ENCODE assay signal across 8 mouse cellular contexts in genomic region chr5:93270095-93270494, GRCm38 (mm10). TPM values are rescaled to one million over a fixed set of nuclear protein-coding genes. Genes with fewer than 3 reads are reported as not detected.
DNase-seq lines count a peak whose midpoint lies in the region; ATAC-seq and TF ChIP-seq lines count a peak whose summit lies in the region.
"Had no signal": no experiment of that assay in that cellular context is flagged by ENCODE, and none has a peak within 500 bp of the region (broad histone marks: within the 10 kb centered on the region; RNA-seq: fewer than 3 reads in every experiment).

No protein-coding gene starts in this region.

- H3K4me1 ChIP-seq in kidney, embryonic 15.5 days, result peaks cover 28% of the 10 kb centered on the region
- peaks cover 23% of the 10 kb centered on the region for H3K4me1 ChIP-seq in embryonic facial prominence, embryonic 14.5 days (ENCODE audit: control insufficient read depth, insufficient read depth, low read length)
- peaks cover 27% of the 10 kb centered on the region for H3K4me1 ChIP-seq in hindbrain, embryonic 13.5 days (replicated peaks)
- peaks cover 3% of the 10 kb centered on the region; the same call in 1 of the 2 replicates for H3K4me1 ChIP-seq in midbrain, postnatal 0 days (ENCODE audit: insufficient read depth, low read length)

- peaks cover 54% of the 10 kb centered on the region for H3K36me3 ChIP-seq in kidney, embryonic 15.5 days
- peaks cover 57% of the 10 kb centered on the region for H3K36me3 ChIP-seq in embryonic facial prominence, embryonic 14.5 days (ENCODE audit: control insufficient read depth, insufficient read depth, low read length)
- H3K36me3 ChIP-seq in hindbrain, embryonic 13.5 days, result peaks cover 46% of the 10 kb centered on the region
- H3K36me3 ChIP-seq in midbrain, postnatal 0 days (ENCODE audit: insufficient read depth, low read length), result peaks cover 31% of the 10 kb centered on the region

- ATAC-seq in kidney, embryonic 15.5 days (replicated peaks; ENCODE audit: low FRiP score), result no peak
- ATAC-seq in embryonic facial prominence, embryonic 14.5 days (ENCODE audit: low read depth), result no peak
- no peak for ATAC-seq in hindbrain, embryonic 13.5 days (ENCODE audit: low FRiP score)
- no peak for ATAC-seq in midbrain, postnatal 0 days (ENCODE audit: low FRiP score)
- ATAC-seq: Patski had no signal

- intact Hi-C loops in gastrocnemius, postnatal 36 days (cut with DNase I), result no loop called here

- H3K27me3 ChIP-seq in kidney, embryonic 15.5 days, result no peaks in the 10 kb centered on the region
- no peaks in the 10 kb centered on the region for H3K27me3 ChIP-seq in embryonic facial prominence, embryonic 14.5 days (replicated peaks; ENCODE audit: control insufficient read depth, insufficient read depth, low read length)
- no peaks in the 10 kb centered on the region for H3K27me3 ChIP-seq in hindbrain, embryonic 13.5 days
- H3K27me3 ChIP-seq in midbrain, postnatal 0 days (ENCODE audit: insufficient read depth, low read length), result no peaks in the 10 kb centered on the region
- H3K27me3 ChIP-seq: Patski had no signal

- H3K4me2 ChIP-seq in kidney, embryonic 15.5 days, result peak overlapping the region; percentile 61
- H3K4me2 ChIP-seq in embryonic facial prominence, embryonic 14.5 days (ENCODE audit: low read depth, low read length), result peak overlapping the region; percentile 59; the same call in 1 of the 2 replicates
- H3K4me2 ChIP-seq in hindbrain, embryonic 13.5 days, result peak overlapping the region; percentile 68
- H3K4me2 ChIP-seq in midbrain, postnatal 0 days (ENCODE audit: low read depth, low read length, poor library complexity, severe bottlenecking), result peak overlapping the region; percentile 63

- H3K27ac ChIP-seq in kidney, embryonic 15.5 days, result no peak overlapping the region
- H3K27ac ChIP-seq in embryonic facial prominence, embryonic 14.5 days (replicated peaks; ENCODE audit: low read depth, low read length), result 0 out of 2 replicates have a peak overlapping the region, but pooled peaks have one; percentile 15
- no peak overlapping the region for H3K27ac ChIP-seq in hindbrain, embryonic 13.5 days
- H3K27ac ChIP-seq in midbrain, postnatal 0 days (ENCODE audit: low read depth, low read length), result no peak overlapping the region

- H3K9ac ChIP-seq in kidney, embryonic 15.5 days, result no peak overlapping the region
- peak overlapping the region; percentile 95; the same call in 1 of the 2 replicates for H3K9ac ChIP-seq in embryonic facial prominence, embryonic 14.5 days (ENCODE audit: low read depth, low read length)
- H3K9ac ChIP-seq in hindbrain, embryonic 13.5 days, result peak overlapping the region; percentile 65; the same call in 1 of the 2 replicates
- 0 out of 2 replicates have a peak overlapping the region, but pooled peaks have one; percentile 29 for H3K9ac ChIP-seq in midbrain, postnatal 0 days (replicated peaks; ENCODE audit: low read length, poor library complexity, severe bottlenecking)

- H3K9me3 ChIP-seq in kidney, embryonic 15.5 days (replicated peaks), result no peaks in the 10 kb centered on the region
- H3K9me3 ChIP-seq in embryonic facial prominence, embryonic 14.5 days (ENCODE audit: control insufficient read depth, low read length), result no peaks in the 10 kb centered on the region
- H3K9me3 ChIP-seq in hindbrain, embryonic 13.5 days, result no peaks in the 10 kb centered on the region
- H3K9me3 ChIP-seq in midbrain, postnatal 0 days (ENCODE audit: low read length), result no peaks in the 10 kb centered on the region

- TF ChIP-seq CTCF in midbrain, postnatal 0 days (IDR thresholded peaks at IDR 0.05), result no peak

- DNase-seq in kidney, postnatal 10 days, result no peak
- peak; percentile 22 for DNase-seq in embryonic facial prominence, embryonic 14.5 days (ENCODE audit: low spot score)
- DNase-seq in midbrain, postnatal 0 days (ENCODE audit: low spot score), result no peak
- no peak for DNase-seq in gastrocnemius, postnatal 36 days
- no peak for DNase-seq in adrenal gland, adult 2 months

- 50% methylated on average over 7 of the region's 7 CpGs for WGBS in kidney, embryonic 15.5 days
- 55% methylated on average over 7 of the region's 7 CpGs for WGBS in embryonic facial prominence, embryonic 14.5 days
- WGBS in hindbrain, embryonic 13.5 days, result 33% methylated on average over 7 of the region's 7 CpGs
- WGBS in midbrain, postnatal 0 days, result 22% methylated on average over 7 of the region's 7 CpGs

- H3K4me3 ChIP-seq in kidney, embryonic 15.5 days (replicated peaks), result peak overlapping the region; percentile 98; the same call in 1 of the 2 replicates
- peak overlapping the region; percentile 89 for H3K4me3 ChIP-seq in embryonic facial prominence, embryonic 14.5 days (ENCODE audit: low read depth, low read length)
- peak overlapping the region; percentile 96 for H3K4me3 ChIP-seq in hindbrain, embryonic 13.5 days
- no peak overlapping the region; the same call in 1 of the 2 replicates for H3K4me3 ChIP-seq in midbrain, postnatal 0 days (ENCODE audit: low read depth, low read length)

RNA-seq across cellular contexts. Expression of gene Ccng2, which starts 3.0 kb away (rescaled TPM):
- 63.8 and 65.7 TPM in 2 replicates for polyA plus RNA-seq in kidney, embryonic 15.5 days (2015; fragmentation: Nextera tagmentation; extraction: Ambion mirVana)
- 54.2 and 55.7 TPM in 2 replicates for polyA plus RNA-seq in embryonic facial prominence, embryonic 14.5 days (2014; fragmentation: Nextera tagmentation; extraction: Ambion mirVana)
- 109 and 119 TPM in 2 replicates for polyA plus RNA-seq in hindbrain, embryonic 13.5 days (2015; fragmentation: Nextera tagmentation; extraction: Ambion mirVana)
- total RNA-seq in midbrain, postnatal 0 days (2014; rRNA removed), result 38.2 and 57.8 TPM in 2 replicates
- 23.5 and 23.9 TPM in 2 replicates for polyA plus RNA-seq in midbrain, postnatal 0 days (2015; fragmentation: Nextera tagmentation; extraction: Ambion mirVana)
- 10 to 100 TPM; 11.3 to 12.0 TPM for total RNA-seq in gastrocnemius, postnatal 36 days (2021)
- total RNA-seq in adrenal gland, adult 2 months (2021), result 10 to 100 TPM; 19.0 to 30.9 TPM
- polyA plus RNA-seq in adrenal gland, adult 2 months (2012; rRNA removed), result 56.3 and 92.5 TPM in 2 replicates
